Mouse (Mus musculus) urinary bladder, adult 18-20 months (tissue): ENCODE data around the gene Fam149b.
A peak's percentile ranks its signal among the peaks of the same experiment; 100 is the strongest.

ENCODE experiments used
- DNase-seq, 2 experiments: peaks; one replicate each; pipeline ENCODE4 v3.0.0; 2022; ENCODE audit warnings: low spot score in 2 of 2, mixed read lengths in 2 of 2

The Fam149b gene

DNA sequence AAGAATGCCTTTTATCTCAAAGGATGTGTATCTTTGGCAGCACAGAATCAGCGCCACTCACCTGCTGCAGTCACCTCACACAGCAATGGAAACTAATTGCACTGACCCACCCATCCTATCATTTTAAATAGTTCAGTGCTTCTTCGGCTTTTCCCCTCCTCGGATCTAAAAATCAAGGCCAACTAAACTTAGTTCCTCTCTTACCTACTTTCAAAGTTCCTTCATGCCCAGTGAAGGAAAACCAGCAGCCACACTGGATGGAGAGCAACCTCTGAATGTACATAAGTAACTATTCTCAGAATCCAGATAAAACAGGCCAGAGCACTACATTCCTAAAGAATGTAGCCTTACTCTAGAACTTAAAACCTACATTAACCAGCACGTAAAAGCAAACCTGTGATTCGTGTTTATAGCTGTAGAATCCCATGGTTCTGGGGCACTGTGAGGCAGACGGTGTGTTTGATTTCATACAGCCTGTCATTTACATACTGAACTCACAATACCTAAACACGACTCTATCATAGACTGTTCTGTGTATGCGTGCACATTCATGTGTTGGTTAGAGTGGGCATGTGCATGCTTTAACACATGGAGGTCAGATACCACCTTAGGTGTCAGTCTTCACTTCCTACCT, 41.6 kb downstream of the Fam149b start:
- no peak for DNase-seq

DNA sequence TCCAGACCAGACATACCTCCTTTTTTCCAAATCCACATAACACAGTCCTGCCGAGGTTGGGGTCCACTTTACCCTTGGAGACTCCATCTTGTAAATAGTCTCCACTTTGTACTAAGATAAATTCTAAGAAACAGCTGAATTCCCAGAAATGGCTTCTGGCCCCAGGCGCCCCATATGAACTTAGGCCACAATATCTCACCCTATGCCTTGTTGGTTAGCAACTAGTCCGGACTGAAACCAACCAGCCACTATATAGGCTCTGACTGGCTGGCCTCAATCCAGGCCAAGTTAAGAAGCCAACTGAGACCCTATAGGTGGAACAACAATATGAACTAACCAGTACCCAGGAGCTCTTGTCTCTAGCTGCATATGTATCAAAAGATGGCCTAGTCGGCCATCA, 44.4 kb downstream of the Fam149b start:
- no peak for DNase-seq

DNA sequence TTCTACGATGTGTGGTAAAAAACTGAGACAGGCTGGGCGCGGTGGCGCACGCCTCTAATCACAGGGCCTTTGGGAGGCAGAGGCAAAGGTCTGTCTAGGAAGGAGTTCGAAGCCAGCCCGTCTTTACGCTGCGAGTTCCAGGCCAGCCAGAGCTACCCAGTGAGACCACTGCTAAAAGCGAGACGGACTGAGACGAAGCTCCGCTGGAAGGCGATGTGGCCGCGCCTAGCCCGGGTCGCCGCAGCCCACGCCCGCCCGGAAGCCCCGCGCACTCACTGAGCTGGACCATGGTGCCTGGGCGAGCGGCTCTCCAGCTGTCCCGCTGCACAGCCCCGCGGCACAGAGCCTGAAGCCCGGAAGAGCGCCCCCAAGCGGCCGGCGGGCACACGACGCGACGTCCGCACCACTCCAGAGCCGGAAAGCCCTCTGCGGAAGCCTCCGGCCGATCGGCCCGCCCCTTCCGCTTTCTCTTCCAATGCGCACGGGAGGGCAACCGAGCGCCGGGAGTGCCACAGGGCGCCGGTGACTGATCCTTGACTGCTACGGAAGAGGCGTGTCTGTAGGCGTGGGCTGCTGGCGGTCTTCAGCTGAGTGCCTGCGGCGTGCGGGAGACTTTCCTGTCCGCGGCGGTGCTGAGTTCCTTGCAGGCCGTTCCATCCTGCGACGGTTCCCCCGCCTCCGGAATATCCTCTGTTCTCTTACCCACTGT, 45.4 kb downstream of the Fam149b start, which contains the start of gene Mrps16:
Gene Mrps16, minus strand, starts transcription at position 430 of the 709 bp plus-strand sequence.
- peak; percentile 77 to 92 for DNase-seq

DNA sequence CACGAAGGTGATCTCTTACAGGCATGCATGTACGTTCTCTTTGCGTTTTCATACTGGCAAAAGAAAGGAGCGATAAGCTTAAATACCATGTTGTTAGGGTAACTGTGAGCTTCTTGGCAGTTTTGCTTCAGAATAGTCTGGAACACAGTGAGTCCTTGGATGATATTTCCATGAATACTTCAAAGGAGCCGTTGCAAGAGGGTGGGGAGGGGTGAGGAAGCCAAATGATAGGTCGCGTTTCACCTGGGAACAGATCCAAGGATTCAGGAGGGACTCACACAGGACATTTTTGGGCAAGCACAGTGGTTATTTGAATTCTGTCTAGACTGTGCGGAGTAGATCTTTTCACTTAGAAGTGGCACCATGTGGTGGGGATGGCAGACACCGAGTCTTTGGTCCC, 49.3 kb downstream of the Fam149b start:
- DNase-seq: no peak

DNA sequence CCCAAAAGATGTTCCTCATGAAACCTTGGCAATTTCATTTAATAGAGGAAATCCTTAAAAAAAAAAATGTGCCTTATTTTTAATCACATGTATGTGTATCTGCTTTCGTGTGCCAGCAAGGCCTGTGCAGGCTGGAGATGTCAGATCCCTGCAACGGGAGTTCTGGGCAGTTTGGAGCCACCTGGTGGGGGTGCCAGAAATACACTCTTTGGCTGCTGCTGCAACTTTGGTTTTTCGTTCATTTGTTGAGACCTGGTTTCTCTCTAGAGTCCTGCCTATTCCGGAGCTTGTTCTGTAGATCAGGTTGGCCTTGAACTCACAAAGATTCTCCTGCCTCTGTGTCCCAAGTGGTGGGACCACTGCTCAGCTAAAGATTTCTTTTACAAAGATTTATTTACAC, 50.9 kb downstream of the Fam149b start:
- DNase-seq: no peak

DNA sequence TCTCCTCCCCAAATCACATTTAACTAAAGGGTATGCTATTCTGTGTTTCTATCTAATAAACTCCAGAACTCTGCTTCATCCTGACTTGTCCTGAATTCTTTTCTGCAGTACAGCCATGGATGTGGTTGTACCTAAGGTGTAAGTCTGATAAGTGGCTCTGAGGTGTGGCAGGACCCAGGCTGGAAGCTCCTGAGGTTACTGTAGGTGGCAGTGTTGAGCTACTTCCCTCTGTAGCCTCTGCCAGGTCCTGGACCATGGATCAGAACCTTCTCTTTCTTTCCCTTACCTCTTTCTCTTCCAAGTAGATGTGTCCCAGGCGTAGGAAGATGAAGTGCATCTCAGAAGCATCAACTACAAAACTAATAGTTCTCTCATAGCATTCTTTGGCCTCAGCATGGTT, 52.1 kb downstream of the Fam149b start:
- DNase-seq: no peak

DNA sequence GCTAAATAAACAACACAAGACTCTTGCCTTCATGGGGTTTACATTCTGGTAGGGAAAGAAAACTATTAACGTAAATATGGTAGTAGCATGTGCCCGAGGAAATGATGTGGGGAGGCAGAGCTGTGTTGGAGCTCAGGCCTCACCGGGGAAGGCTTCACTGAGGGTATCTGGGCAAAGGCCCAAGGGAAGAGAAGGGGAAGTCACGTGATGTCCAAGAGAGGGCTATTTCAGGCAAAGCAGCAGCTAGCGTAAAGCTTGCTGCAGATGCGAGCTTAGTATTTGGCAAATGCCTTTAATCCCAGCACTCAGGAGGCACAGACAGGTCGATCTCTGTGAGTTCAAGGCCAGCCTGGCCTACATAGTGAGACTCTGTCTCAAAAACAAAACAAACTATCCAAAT, 74.3 kb downstream of the Fam149b start:
- DNase-seq: no peak

DNA sequence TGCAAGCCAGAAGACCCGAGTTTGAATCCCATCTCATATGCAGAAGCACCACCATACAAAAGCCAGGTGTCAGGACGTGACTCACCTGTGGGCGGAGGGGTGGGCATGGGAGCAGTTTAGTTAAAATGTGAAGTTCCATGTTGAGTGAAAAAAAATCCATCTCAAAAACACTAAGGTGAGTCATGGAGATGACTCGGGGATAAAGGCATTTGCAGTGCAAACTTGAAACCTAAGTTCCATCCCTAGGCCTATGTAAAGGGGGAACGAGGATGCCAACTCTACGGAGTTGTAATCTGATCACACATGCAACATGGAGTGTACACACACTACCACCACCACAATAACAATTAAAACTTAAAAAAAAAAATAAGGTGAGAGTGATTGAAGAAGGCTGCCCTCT, 75.1 kb downstream of the Fam149b start:
- no peak for DNase-seq

DNA sequence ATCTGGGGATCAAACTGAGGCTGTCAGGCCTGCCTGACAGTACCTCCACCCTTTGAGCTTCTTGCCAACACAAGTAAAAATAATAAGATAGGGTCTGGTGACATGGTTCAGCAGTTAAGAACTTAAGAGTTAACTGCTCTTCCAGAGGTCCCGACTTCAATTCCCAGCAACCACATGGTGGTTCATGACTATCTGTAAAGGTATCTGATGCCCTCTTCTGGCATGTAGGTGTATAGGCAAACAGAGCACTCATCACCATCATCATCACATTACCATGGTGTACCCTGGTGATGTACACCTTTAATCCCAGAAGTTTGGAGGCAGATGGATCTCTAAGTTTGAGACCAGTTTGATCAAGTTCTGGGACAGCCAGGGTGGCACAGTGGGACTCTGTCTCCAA, 80.6 kb downstream of the Fam149b start:
- no peak for DNase-seq

DNA sequence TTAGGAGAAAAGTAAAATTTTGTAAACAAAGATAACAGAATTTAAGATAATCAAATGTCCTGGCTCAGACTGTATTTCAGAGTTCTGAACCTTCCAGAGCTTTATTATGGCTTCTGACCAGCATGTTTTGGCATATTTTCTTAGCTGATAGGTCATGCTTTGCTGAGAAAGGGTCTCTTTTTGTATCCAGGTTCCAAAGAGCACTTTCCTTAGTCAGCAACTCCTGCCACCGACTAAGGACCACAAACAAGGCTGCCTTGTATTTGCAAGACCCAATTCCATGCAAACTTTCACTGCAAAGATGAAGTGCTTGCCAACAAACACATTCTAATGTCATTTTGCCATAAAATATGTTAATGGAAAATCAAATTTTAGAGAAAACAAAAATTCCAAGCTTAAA, 81.9 kb downstream of the Fam149b start:
- no peak for DNase-seq

DNA sequence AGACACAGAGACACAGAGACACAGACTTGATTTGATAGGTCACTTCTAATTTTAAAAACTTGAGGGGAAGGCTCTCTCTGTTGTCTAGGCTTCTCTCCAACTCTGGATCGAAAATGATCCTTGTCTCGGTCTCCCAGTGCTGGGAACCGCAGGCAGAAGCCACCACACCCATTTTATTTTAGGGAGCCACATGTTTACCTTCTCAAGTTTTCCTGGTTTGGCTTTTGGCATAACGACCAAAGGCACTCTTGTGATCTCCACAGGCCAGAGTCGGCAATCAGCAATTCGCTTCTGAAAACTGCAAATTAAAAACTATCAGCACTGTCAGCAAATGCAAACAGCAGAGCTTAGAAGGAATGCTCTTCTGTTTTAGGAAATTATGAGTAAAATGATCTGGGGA, 83.8 kb downstream of the Fam149b start:
- DNase-seq: no peak

DNA sequence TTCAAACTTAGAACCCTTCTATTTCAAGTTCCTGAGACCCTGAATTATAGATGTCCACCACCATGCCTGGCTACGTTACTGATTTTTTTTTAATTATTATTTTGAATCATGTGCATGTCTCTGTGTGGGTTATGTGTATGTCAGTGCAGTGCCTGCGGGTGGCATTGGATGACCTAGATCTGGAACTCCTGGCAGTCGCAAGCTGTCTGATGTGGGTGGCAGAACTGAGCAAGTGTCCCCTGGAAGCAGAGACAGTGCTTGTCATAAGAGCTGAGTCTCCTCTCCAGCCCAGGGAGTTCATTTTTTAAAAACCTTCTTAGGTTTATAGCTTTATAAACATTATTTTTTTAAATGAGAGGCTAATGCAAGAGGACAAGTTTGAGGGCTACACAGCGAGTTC, 84.5 kb downstream of the Fam149b start:
- DNase-seq: no peak
